Mouse (Mus musculus) gastrocnemius, postnatal 4 days (tissue): ENCODE data around the gene Ptms. TPM values are rescaled to one million over a fixed set of nuclear protein-coding genes. Genes with fewer than 3 reads are reported as not detected.

Experiments
- DNase-seq, 2 experiments: peaks; one replicate each; pipeline ENCODE4 v3.0.0; 2021 to 2022; ENCODE audit warnings: low spot score in 2 of 2, mixed read lengths in 2 of 2
- total RNA-seq, 2 experiments: library from RNA; stranded (reverse); gene quantifications; 2 replicates each; pipeline ENCODE4 v1.2.3; 2021

The Ptms gene
- total RNA-seq, 2 experiments from 2014 or later, result 395 to 409 TPM

GRCm38 (mm10) chr6:124930754-124931524 is 11.0 kb upstream of the Ptms start, which contains the start of gene Mlf2:
Mlf2 (plus strand) TSS chr6:124931386.
- peak; percentile 99 to 100 for DNase-seq

GRCm38 (mm10) chr6:124930231-124930630 is 10.3 kb upstream of the Ptms start:
- no peak for DNase-seq

- peak in 1 of 2 experiments; percentile 60 for DNase-seq
Observed at GRCm38 (mm10) chr6:124925941-124926340, 6.0 kb upstream of the Ptms start.

- DNase-seq, result no peak
Observed at GRCm38 (mm10) chr6:124925173-124925793, 5.4 kb upstream of the Ptms start.

- DNase-seq, result no peak
Observed at GRCm38 (mm10) chr6:124921539-124921938, 1.6 kb upstream of the Ptms start.

GRCm38 (mm10) chr6:124920318-124921085 is 599 bp upstream of the Ptms start:
- DNase-seq, result no peak

- no peak for DNase-seq
Observed at GRCm38 (mm10) chr6:124918890-124919627, 844 bp downstream of the Ptms start.

GRCm38 (mm10) chr6:124918331-124918690 is 1.6 kb downstream of the Ptms start:
- DNase-seq, result no peak

- DNase-seq, result peak; percentile 86 to 89
Observed at GRCm38 (mm10) chr6:124917518-124918330, 2.2 kb downstream of the Ptms start.

- peak; percentile 93 to 94 for DNase-seq
Observed at GRCm38 (mm10) chr6:124916695-124917517, 3.0 kb downstream of the Ptms start.

- no peak for DNase-seq
Observed at GRCm38 (mm10) chr6:124915942-124916694, 3.8 kb downstream of the Ptms start.

GRCm38 (mm10) chr6:124915160-124915941 is 4.6 kb downstream of the Ptms start:
- no peak for DNase-seq

- no peak for DNase-seq
Observed at GRCm38 (mm10) chr6:124914511-124914910, 5.4 kb downstream of the Ptms start.

- DNase-seq, result no peak
Observed at GRCm38 (mm10) chr6:124913721-124914285, 6.1 kb downstream of the Ptms start.

- DNase-seq, result no peak
Observed at GRCm38 (mm10) chr6:124913214-124913613, 6.7 kb downstream of the Ptms start.

GRCm38 (mm10) chr6:124911533-124912218 is 8.2 kb downstream of the Ptms start, which contains the start of gene Lag3:
Lag3 (minus strand) TSS chr6:124911705.
- DNase-seq, result no peak

GRCm38 (mm10) chr6:124910032-124910431 is 9.9 kb downstream of the Ptms start:
- no peak for DNase-seq
